Mouse (Mus musculus) neural tube, embryonic 12.5 days (tissue): ENCODE measurements around the gene Prrt2. TPM values are rescaled to one million over a fixed set of nuclear protein-coding genes. Genes with fewer than 3 reads are reported as not detected.

Experiments
- ATAC-seq: fragments of 200-750 bp; cut with Nextera tagmentation; 2 replicates; pipeline ENCODE4 v1.8.0; 2017; ENCODE audit warnings: low read depth, mild to moderate bottlenecking, moderate TSS enrichment, moderate library complexity; ENCODE audit not compliant: low FRiP score
- H3K27ac ChIP-seq: fragments of 300-500 bp; sonication (generic); 2 replicates; pipeline ENCODE4 v1.5.1; 2016
- H3K27me3 ChIP-seq: fragments of 300-500 bp; sonication (generic); replicated peaks from 2 replicates; pipeline ENCODE4 v1.6.1; 2016; ENCODE audit warnings: mild to moderate bottlenecking
- H3K36me3 ChIP-seq: fragments of 300-500 bp; sonication (generic); 2 replicates; pipeline ENCODE4 v1.6.1; 2016; ENCODE audit warnings: mild to moderate bottlenecking
- H3K4me1 ChIP-seq: fragments of 300-500 bp; sonication (generic); 2 replicates; pipeline ENCODE4 v1.6.1; 2016
- H3K4me2 ChIP-seq: fragments of 300-500 bp; sonication (generic); replicated peaks from 2 replicates; pipeline ENCODE4 v1.6.1; 2016; ENCODE audit warnings: mild to moderate bottlenecking
- H3K4me3 ChIP-seq: fragments of 300-500 bp; sonication (generic); 2 replicates; pipeline ENCODE4 v1.5.1; 2016
- H3K9ac ChIP-seq: fragments of 300-500 bp; sonication (generic); 2 replicates; pipeline ENCODE4 v1.6.1; 2016; ENCODE audit warnings: mild to moderate bottlenecking
- H3K9me3 ChIP-seq: fragments of 300-500 bp; sonication (generic); 2 replicates; pipeline ENCODE4 v1.6.1; 2016; ENCODE audit warnings: mild to moderate bottlenecking
- WGBS: fragments of 180-500 bp; shearing (Covaris S2); methylation state at CpG from one replicate; pipeline ENCODE4 v1.1.7; 2016; 5-methylcytosine and 5-hydroxymethylcytosine counted together
- polyA plus RNA-seq: library from polyadenylated mRNA; unstranded; fragments of >200 nt; fragmentation: Nextera tagmentation; extraction: Ambion mirVana; gene quantifications from 2 replicates; pipeline ENCODE4 v1.2.1, GENCODE M21; 2016

The Prrt2 gene
- polyA plus RNA-seq, 1 experiment from 2014 or later = 6.2 TPM

DNA sequence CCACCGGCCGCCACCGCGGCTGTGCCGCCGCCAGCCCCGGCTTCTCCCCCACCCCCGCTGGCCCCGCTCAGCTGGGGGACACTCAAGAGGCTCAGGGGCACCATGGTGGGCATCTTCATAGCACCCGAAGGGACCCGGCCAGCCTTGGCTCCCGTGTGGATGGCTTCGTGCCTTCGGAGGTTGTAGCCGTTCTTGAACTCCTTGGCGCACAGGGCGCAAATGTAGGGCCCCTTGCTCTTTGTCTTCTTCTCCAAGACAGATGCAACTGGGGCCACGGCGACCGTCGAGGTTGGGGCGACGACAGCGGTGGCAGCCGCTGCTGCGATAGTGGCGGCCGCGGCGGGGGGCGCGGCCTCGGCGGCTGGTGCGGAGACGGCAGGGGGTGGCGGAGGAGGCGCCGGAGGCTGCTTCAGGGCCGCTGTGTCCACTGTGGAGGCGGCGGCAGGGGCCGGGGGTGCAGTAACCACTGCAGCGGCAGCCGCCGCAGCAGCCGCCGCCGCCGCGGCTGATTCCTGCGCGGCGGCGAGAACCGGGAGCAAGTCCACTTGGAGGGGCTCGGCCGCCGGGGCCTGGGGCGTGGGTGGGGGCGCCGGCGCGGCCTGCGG, 4.6 kb upstream of the Prrt2 start:
- peaks cover 53% of the 10 kb centered on the region for H3K36me3 ChIP-seq
- under 1% methylated on average over 59 of the region's 65 CpGs for WGBS
- H3K27ac ChIP-seq = peak overlapping the region; percentile 98
- H3K4me2 ChIP-seq = peak overlapping the region; percentile 98
- 0 out of 2 replicates have a peak, but pooled peaks have one; percentile 2 for ATAC-seq
- no peaks in the 10 kb centered on the region for H3K27me3 ChIP-seq
- peak overlapping the region; percentile 98 for H3K4me3 ChIP-seq
- H3K9me3 ChIP-seq = no peaks in the 10 kb centered on the region
- H3K9ac ChIP-seq = peak overlapping the region; percentile 89
- H3K4me1 ChIP-seq = peaks cover 52% of the 10 kb centered on the region

GRCm38 (mm10) chr7:127024755-127025555, 3.9 kb upstream of the Prrt2 start:
- H3K4me1 ChIP-seq = peaks cover 59% of the 10 kb centered on the region
- H3K36me3 ChIP-seq = peaks cover 46% of the 10 kb centered on the region
- WGBS = under 1% methylated on average over 30 of the region's 30 CpGs

DNA sequence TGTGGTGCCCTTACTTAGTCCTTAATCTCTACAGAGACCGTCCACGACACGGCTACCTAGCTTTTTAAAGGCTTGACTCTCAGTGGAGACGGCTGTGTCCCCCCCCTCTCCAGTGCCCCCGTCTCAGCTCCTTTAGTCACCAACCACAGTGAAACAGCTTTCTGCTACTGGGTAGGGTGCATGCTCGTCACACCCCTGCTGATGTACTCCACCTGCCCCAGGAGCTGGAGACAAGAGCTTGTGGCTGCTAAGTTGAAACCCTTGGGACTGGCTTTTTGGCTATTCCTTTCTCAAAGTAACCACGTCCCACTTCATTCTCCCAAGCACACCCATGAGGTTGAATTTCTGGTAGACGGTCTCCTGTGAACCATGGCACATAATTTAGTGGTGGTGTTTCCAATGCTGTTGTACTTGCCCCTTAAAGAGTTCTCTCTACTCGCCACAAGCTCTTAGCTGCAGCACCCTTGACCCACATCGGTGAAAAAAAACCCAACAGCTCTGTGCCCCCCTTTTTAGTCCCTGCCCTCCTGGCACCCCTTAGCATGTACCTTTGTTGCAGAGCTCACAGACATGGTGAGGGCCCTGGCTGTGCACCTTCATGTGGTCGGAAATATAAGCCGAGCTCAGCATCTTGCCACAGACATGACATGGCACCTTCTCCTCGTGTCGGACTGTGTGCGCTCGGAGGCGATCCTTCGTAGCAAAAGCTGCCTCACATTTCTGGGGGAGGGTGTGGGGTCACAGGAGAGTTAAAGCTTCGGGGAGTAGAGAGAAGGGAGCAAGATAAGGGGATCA, 3.1 kb upstream of the Prrt2 start:
- peak overlapping the region; percentile 98 for H3K4me2 ChIP-seq
- H3K36me3 ChIP-seq = peaks cover 43% of the 10 kb centered on the region
- ATAC-seq = no peak
- H3K4me3 ChIP-seq = peak overlapping the region; percentile 98
- H3K27ac ChIP-seq = no peak overlapping the region
- H3K27me3 ChIP-seq = no peaks in the 10 kb centered on the region
- WGBS = 39% methylated on average over 19 of the region's 19 CpGs
- no peaks in the 10 kb centered on the region for H3K9me3 ChIP-seq
- peaks cover 65% of the 10 kb centered on the region for H3K4me1 ChIP-seq
- peak overlapping the region; percentile 89 for H3K9ac ChIP-seq

More at GRCm38 (mm10) chr7:127024755-127025555, 3.9 kb upstream of the Prrt2 start:
- Histone ChIP-seq H3K27me3 (no peaks in the 10 kb centered on the region), H3K27ac (peak overlapping the region; percentile 98), H3K9me3 (no peaks in the 10 kb centered on the region), H3K4me3 (peak overlapping the region; percentile 98), H3K9ac (peak overlapping the region; percentile 89), H3K4me2 (peak overlapping the region; percentile 98)
- peak; percentile 30; the same call in 1 of the 2 replicates for ATAC-seq

DNA sequence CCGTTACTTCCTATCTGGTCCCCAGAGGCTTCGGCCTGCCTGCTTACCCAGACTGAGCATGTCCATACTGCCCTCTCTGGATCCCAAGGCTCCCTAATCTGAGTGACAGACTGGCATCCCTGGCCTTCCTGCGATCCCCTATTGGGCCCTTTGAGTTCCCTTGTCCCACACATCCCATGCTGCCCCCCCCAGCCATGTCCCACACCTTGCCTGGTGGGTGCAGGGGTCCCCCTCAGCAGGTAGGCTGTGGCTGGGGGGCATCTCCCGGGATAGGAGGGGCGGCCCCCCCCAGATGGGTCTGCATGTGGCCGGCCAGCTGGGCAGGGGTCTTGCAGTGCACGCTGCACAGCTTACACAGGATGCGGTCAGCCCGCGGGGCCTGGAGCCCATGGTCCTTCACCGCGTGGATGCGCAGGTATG, 2.3 kb upstream of the Prrt2 start:
- peak overlapping the region; percentile 89 for H3K9ac ChIP-seq
- no peaks in the 10 kb centered on the region for H3K27me3 ChIP-seq
- peaks cover 72% of the 10 kb centered on the region for H3K4me1 ChIP-seq
- H3K4me2 ChIP-seq = peak overlapping the region; percentile 98
- no peak for ATAC-seq
- peaks cover 35% of the 10 kb centered on the region for H3K36me3 ChIP-seq
- no peaks in the 10 kb centered on the region for H3K9me3 ChIP-seq
- WGBS = 79% methylated on average over 13 of the region's 13 CpGs
- no peak overlapping the region; the same call in 1 of the 2 replicates for H3K27ac ChIP-seq
- H3K4me3 ChIP-seq = peak overlapping the region; percentile 98

- Histone ChIP-seq H3K9me3 (no peaks in the 10 kb centered on the region), H3K9ac (peak overlapping the region; percentile 89), H3K27me3 (no peaks in the 10 kb centered on the region), H3K4me1 (peaks cover 72% of the 10 kb centered on the region), H3K4me3 (peak overlapping the region; percentile 98; the same call in 1 of the 2 replicates), H3K27ac (no peak overlapping the region), H3K4me2 (peak overlapping the region; percentile 98), H3K36me3 (peaks cover 33% of the 10 kb centered on the region)
- ATAC-seq = no peak
- 83% methylated on average over 7 of the region's 7 CpGs for WGBS
These were observed 1.7 kb upstream of the Prrt2 start for GRCm38 (mm10) chr7:127022528-127023271.

DNA sequence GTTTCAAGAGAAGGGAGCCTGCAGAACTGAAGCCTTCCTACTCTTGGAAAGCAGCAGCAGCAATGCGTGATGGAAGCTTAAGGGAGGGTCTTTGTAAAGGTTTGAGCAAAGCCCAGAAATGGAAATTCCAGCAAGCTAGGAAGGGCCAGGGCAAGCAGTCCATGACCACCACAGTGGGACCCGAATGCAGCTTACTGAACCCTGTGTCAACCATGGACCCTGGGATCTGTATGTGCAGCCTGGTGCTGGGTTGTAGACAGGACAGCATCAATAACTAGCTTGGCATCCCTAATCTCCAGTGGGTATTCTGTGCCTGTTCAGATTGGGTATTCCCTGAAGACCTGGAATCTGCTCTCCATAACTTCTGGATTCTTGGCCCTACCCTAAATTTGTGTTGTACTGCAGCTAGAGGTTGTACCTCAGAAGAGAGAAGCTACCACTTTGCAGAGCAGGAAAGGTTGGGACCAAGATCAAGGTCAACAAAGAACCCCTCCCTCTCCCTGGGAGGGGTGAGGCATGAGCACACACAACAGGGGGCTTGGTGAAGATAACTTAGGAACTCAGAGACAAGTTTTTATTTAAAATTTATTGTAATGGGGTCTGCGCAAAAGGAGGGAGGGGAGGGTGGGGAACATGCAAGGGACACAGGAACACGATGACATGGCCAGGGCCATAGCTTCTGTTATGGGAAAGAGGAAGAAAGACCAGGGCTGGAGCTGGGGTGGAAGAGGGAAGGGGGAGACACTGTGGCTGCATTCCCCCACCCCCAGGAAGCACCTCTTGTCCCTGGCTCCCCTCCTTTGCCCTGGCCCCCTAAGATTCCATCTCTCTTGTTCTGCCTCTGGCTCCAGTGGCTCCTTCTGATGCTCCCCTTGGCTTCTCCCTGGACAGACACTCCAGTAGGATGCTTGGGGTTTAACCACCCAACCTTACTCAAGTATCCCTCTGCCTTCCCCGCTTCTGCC, 834 bp upstream of the Prrt2 start:
- Histone ChIP-seq H3K36me3 (peaks cover 33% of the 10 kb centered on the region), H3K4me3 (peak overlapping the region; percentile 44; the same call in 1 of the 2 replicates), H3K4me1 (peaks cover 72% of the 10 kb centered on the region), H3K27me3 (no peaks in the 10 kb centered on the region), H3K4me2 (peak overlapping the region; percentile 98), H3K9me3 (no peaks in the 10 kb centered on the region), H3K27ac (0 out of 2 replicates have a peak overlapping the region, but pooled peaks have one; percentile 57), H3K9ac (peak overlapping the region; percentile 69)
- 39% methylated on average over 5 of the region's 5 CpGs for WGBS
- ATAC-seq = no peak

DNA sequence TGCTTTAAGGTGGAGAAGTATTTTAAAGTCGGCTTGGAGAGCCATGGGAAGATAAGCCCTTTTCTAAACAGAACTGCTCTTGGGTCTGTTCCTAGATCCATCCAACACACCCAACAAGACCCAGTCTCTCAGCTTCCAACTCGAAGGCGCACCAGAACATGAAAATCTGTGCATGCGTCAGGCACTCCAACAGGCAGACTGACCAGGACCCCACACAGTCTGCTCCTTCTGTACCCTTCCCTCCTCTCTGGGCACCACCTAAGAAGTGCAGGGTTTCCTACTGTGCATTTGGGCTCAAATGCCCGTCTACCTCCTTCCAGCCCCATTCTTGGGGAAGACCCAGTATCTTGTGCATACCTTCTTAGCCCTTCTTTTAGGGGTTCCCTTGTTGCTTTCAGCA, 520 bp downstream of the Prrt2 start:
- no peaks in the 10 kb centered on the region for H3K27me3 ChIP-seq
- peak overlapping the region; percentile 69 for H3K9ac ChIP-seq
- 39% methylated on average over 5 of the region's 5 CpGs for WGBS
- ATAC-seq = no peak
- H3K27ac ChIP-seq = no peak overlapping the region
- H3K9me3 ChIP-seq = no peaks in the 10 kb centered on the region
- peak overlapping the region; percentile 98 for H3K4me2 ChIP-seq
- peaks cover 80% of the 10 kb centered on the region for H3K4me1 ChIP-seq
- peaks cover 35% of the 10 kb centered on the region for H3K36me3 ChIP-seq
- peak overlapping the region; percentile 44 for H3K4me3 ChIP-seq

DNA sequence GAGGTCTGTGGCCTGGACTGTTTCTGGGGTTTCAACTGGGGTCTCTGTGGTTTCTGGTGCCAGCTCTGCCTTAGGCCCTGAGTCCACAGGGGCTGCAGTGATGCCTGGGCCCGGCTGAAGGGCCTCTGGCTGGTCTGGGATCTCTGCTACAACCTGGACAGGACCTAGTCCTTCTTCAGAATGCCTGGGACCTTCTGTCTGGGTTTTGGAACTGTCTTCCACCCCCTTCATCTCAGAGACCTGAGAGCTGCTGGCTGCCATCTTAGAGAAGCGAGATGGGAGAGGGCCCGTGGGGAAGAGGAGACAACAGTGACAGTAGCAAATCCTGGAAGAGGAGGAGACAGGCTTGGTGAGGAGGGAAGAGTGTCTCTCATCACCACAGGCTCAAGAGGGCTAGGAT, 980 bp downstream of the Prrt2 start:
- H3K36me3 ChIP-seq = peaks cover 38% of the 10 kb centered on the region
- H3K27me3 ChIP-seq = no peaks in the 10 kb centered on the region
- WGBS = 80% methylated on average over 3 of the region's 3 CpGs
- no peaks in the 10 kb centered on the region for H3K9me3 ChIP-seq
- ATAC-seq = no peak
- peak overlapping the region; percentile 44 for H3K4me3 ChIP-seq
- peak overlapping the region; percentile 98 for H3K4me2 ChIP-seq
- H3K4me1 ChIP-seq = peaks cover 84% of the 10 kb centered on the region
- H3K9ac ChIP-seq = peak overlapping the region; percentile 69
- no peak overlapping the region; the same call in 1 of the 2 replicates for H3K27ac ChIP-seq

GRCm38 (mm10) chr7:127019306-127019960, 1.6 kb downstream of the Prrt2 start:
- Histone ChIP-seq H3K27ac (no peak overlapping the region; the same call in 1 of the 2 replicates), H3K36me3 (peaks cover 36% of the 10 kb centered on the region), H3K4me2 (peak overlapping the region; percentile 98), H3K9ac (peak overlapping the region; percentile 69; the same call in 1 of the 2 replicates), H3K9me3 (no peaks in the 10 kb centered on the region), H3K4me1 (peaks cover 84% of the 10 kb centered on the region), H3K27me3 (no peaks in the 10 kb centered on the region), H3K4me3 (no peak overlapping the region)
- WGBS = 81% methylated on average over 14 of the region's 14 CpGs
- no peak for ATAC-seq
